Mouse (Mus musculus): Measurements from ENCODE around the gene Aacs.

- TF ChIP-seq CTCF (IDR thresholded peaks at IDR 0.05; ENCODE audit: low read depth) (no peak), EP300 (optimal IDR thresholded peaks at IDR 0.05) (no peak)
Observed at GRCm38 (mm10) chr5:125443915-125444314, 31.7 kb upstream of the Aacs start.
